Mouse (Mus musculus): ENCODE measurements at regions not wholly inside any gene's neighbourhood (a gene's known extent, or its start where the extent isn't known, plus 50 kb on each side); places are given as distances from the start of the nearest gene placed in this dataset.

- no peak overlapping the region for H3K9ac ChIP-seq (ENCODE audit: low read length)
- H3K4me3 ChIP-seq (ENCODE audit: low read depth, low read length) = no peak overlapping the region
- H3K4me2 ChIP-seq (ENCODE audit: low read depth, low read length, severe bottlenecking) = no peak overlapping the region
- DNase-seq (ENCODE audit: low spot score) (peak; percentile 49), ATAC-seq (replicated peaks; ENCODE audit: low FRiP score) (no peak)
- H3K27ac ChIP-seq (ENCODE audit: low read depth, low read length) = no peak overlapping the region
- no peaks in the 10 kb centered on the region for H3K36me3 ChIP-seq (ENCODE audit: control insufficient read depth, insufficient read depth, low read length)
- H3K27me3 ChIP-seq (ENCODE audit: control insufficient read depth, insufficient read depth, low read length) = no peaks in the 10 kb centered on the region
- H3K9me3 ChIP-seq (ENCODE audit: control insufficient read depth, low read length) = no peaks in the 10 kb centered on the region
- H3K4me1 ChIP-seq (replicated peaks; ENCODE audit: control insufficient read depth, insufficient read depth, low read length) = no peaks in the 10 kb centered on the region
Observed at GRCm38 (mm10) chr7:51434865-51435264, 76.0 kb upstream of the Ano5 start.

- H3K9ac ChIP-seq (ENCODE audit: low read length) = no peak overlapping the region
- no peaks in the 10 kb centered on the region for H3K27me3 ChIP-seq (ENCODE audit: control insufficient read depth, insufficient read depth, low read length)
- 92% methylated on average over 2 of the region's 2 CpGs for WGBS
- H3K4me1 ChIP-seq (replicated peaks; ENCODE audit: control insufficient read depth, insufficient read depth, low read length) = no peaks in the 10 kb centered on the region
- H3K27ac ChIP-seq (ENCODE audit: low read depth, low read length) = no peak overlapping the region
- no peak overlapping the region for H3K4me2 ChIP-seq (ENCODE audit: low read depth, low read length, severe bottlenecking)
- H3K36me3 ChIP-seq (ENCODE audit: control insufficient read depth, insufficient read depth, low read length) = no peaks in the 10 kb centered on the region
- H3K9me3 ChIP-seq (ENCODE audit: control insufficient read depth, low read length) = no peaks in the 10 kb centered on the region
- no peak for ATAC-seq (replicated peaks; ENCODE audit: low FRiP score)
- DNase-seq (ENCODE audit: low spot score) = no peak
- no peak overlapping the region for H3K4me3 ChIP-seq (ENCODE audit: low read depth, low read length)
Observed at GRCm38 (mm10) chr7:51454989-51455692, 55.7 kb upstream of the Ano5 start.

- Histone ChIP-seq H3K36me3 (ENCODE audit: control insufficient read depth, insufficient read depth, low read length) (no peaks in the 10 kb centered on the region), H3K4me1 (replicated peaks; ENCODE audit: control insufficient read depth, insufficient read depth, low read length) (no peaks in the 10 kb centered on the region), H3K9ac (ENCODE audit: low read length) (no peak overlapping the region), H3K27ac (ENCODE audit: low read depth, low read length) (no peak overlapping the region), H3K4me2 (ENCODE audit: low read depth, low read length, severe bottlenecking) (no peak overlapping the region), H3K27me3 (ENCODE audit: control insufficient read depth, insufficient read depth, low read length) (no peaks in the 10 kb centered on the region), H3K9me3 (ENCODE audit: control insufficient read depth, low read length) (no peaks in the 10 kb centered on the region), H3K4me3 (ENCODE audit: low read depth, low read length) (no peak overlapping the region)
- DNase-seq (ENCODE audit: low spot score) (no peak), ATAC-seq (replicated peaks; ENCODE audit: low FRiP score) (no peak)
- 87% methylated on average over 1 of the region's 1 CpGs for WGBS
Observed at GRCm38 (mm10) chr7:51458757-51459156, 52.1 kb upstream of the Ano5 start.

Data from forebrain, embryonic 11.5 days (tissue).